Mouse (Mus musculus): ENCODE measurements at regions not wholly inside any gene's neighbourhood (a gene's known extent, or its start where the extent isn't known, plus 50 kb on each side); places are given as distances from the start of the nearest gene placed in this dataset.
"Not testable (repeated sequence)": the region's sequence is repeated elsewhere in the genome, so short reads cannot be mapped to it uniquely, and the experiment has no call there.

DNA sequence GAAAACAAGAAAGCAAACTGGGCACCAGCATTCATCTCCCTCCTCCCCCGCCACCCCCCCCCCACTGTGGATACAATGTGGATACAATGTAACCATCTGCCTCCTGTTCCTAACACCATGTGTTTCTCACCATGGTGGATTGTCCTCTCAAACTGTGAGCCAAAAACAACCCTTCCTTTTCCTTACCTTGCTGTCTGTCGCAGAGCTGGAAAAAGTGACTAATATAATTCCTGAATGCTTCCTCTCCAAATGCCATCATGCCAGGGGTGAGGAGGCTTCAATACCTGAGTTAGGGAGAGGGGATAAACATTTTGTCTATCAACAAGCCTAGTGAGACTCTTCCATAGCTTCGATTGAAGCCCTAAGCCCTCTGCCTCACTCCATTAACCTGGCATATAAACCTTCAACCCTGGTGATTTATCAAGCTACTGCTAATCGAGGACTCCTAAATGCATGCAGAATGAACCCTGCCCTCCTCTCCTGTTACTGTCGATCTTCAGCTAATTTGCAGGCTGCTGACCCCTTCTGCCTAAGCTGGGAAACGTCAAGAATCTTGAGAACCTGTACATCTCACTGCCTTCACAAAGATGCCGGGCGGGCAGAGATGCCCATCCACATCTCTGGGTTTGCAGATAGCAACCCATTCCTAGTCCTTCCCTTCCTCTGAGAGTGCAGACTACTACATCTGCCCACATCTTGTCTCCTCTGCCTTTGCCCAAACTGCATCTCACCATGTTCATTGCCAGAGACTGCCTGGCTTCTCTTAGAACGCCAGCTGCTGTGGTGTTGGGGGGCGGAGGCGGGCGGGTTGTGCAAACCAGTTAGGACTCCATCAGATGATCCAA lies 184.3 kb upstream of the Rpl38 start:
- DNase-seq: no peak

DNA sequence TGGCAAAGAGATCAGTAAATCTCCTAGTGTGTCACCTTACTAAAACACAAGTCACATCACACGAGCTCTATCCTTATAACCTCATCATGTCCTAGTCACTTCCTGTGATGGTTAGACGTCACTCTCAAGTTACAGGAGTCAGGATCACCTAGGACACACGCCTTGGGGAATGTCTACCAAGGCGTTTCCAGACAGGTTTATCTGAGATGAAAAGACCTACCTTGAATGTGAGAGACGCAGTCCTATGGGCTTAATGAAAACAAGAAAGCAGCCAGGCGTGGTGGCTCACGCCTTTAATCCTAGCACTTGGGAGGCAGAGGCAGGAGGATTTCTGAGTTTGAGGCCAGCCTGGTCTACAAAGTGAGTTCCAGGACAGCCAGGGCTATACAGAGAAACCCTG lies 185.0 kb upstream of the Rpl38 start:
- not testable (repeated sequence) for DNase-seq

DNA sequence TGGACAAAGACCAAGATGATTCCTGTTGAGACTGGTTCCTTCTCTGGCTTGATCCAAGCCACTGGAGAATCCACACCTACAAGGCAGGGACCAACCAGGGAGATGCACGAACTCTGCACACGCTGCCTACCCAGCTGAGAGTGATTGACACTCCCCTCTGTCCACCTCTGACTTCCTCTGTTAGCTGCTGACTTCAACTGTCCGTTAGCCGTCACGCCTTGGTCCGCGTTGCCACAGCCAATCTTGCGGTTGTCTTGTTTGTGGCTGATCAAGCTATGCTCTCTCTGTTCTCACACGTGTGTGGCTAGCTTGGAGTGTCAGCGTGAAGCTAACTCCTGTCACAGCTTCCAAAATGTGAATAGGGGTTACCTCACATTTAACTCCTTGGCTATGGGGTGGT lies 186.3 kb upstream of the Rpl38 start:
- DNase-seq: no peak

DNA sequence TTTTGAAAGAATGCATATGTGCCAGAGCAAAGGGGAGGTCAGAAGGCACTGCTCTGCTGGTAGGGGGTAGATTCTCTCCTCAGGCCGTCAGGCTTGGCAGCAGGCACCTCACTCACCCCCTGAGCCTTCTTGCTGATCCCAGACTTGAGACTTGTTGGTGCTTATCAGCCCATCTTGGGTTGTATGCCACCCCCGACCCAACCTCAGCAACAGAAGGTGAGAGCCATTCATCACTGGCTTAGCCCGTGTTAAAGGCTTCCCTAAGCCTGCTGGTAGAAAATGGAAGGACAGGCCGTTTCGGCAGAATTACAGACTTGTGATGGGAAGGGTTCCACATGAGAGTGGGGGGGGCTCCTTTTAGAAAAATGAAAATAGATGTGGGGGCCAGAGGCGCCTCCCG lies 187.3 kb upstream of the Rpl38 start:
- no peak for DNase-seq

- no peak for DNase-seq
Observed at GRCm38 (mm10) chr11:114480119-114480540, 188.2 kb upstream of the Rpl38 start.

- no peak for DNase-seq
Observed at GRCm38 (mm10) chr11:114478736-114479135, 189.6 kb upstream of the Rpl38 start.

DNA sequence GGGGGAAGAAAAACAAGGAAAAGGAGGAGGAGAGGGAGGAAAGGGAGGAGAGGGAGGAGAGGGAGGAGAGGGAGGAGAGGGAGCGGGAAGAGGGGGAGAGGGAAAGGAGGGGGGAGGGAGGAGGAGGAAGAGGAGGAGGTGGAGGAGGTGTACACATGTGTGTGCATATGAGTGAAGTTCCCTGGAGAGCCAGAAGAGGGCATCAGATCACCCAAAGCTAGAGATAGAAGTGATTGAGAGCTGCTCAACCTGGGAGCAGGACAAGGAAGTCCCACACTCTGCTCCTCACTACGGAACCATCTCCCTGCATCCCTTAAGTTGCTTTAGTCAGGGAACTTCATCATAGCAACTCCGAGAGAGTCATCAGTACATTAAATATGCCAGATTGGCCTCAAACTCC lies 191.0 kb upstream of the Rpl38 start:
- peak; percentile 19 for DNase-seq

DNA sequence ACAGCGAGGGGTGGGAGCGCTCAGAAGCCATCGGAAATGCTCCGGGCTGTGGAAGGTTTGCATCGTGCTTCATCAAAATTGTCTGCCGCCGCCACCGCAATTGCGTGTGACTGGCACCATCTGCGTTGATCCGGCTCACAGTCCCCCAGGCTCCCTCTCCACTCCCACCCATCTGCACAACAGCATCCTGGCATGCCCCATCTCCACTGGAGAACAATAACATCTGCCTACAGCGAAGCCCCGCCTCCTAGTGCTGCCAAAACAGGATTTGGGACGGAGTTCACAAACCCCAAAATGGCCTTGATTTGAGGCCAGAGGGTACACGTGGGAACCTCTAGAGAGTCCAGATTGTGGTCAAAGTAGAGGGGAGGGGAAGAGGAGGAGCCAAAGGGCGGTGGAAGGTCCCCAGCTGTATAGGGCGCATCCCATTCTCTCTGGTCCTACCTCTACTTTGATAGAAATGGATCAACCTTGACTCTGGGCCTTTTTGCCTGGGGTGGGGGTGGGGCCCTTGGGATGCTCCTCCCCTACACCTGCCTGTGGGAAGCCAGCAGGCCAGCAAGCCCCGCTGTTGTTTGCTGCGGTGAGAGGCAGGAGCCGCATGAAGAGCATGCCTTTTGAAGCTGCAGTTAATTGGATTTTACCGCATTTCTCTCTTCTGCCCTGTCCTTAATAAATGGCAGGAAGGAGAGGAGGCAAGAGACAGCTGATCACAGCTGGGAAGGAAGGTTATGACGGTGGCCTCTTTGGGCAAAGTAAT lies 195.6 kb upstream of the Rpl38 start:
- DNase-seq: peak; percentile 11

DNA sequence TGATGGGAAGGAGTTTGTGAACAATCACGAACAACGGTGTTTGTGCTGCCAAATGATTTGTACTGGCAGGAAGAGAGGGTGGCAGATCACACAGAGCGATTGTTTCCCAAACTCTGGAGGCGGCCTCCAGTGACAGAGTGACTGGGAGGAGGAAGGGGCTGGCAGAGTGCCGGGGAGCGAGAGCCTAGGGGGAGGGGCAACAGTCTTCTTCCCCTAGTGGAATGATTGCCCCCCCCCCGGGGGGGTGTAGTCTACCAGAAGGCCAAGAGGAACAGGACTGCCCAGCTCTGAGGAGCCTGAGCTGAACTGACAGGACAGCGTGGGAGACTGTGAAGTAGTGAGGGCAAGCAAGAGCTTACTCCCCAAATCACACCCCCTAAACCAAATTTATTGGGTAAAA lies 199.9 kb upstream of the Rpl38 start:
- DNase-seq: peak; percentile 85

DNA sequence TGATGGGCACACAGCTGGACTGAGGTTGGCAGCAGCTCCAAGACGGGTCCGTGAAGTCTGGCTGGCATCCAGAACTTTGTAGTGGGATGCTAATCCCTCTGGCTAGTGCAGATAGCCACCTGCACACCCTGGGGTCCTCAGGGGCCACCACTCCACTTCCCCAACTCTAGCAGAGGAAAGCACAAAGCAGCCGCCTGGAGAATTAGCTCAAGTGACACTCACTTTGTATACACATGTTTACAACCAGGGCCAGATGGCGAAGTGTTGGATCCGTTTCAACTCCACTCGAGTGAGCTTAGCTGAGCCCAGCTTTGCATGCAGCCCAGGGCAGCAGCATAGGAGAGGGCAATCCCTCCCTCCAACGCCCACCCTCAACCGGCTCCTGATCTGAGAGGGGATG lies 200.5 kb upstream of the Rpl38 start:
- DNase-seq: peak; percentile 45

- no peak for DNase-seq
Observed at GRCm38 (mm10) chr11:114465486-114465885, 202.8 kb upstream of the Rpl38 start.

DNA sequence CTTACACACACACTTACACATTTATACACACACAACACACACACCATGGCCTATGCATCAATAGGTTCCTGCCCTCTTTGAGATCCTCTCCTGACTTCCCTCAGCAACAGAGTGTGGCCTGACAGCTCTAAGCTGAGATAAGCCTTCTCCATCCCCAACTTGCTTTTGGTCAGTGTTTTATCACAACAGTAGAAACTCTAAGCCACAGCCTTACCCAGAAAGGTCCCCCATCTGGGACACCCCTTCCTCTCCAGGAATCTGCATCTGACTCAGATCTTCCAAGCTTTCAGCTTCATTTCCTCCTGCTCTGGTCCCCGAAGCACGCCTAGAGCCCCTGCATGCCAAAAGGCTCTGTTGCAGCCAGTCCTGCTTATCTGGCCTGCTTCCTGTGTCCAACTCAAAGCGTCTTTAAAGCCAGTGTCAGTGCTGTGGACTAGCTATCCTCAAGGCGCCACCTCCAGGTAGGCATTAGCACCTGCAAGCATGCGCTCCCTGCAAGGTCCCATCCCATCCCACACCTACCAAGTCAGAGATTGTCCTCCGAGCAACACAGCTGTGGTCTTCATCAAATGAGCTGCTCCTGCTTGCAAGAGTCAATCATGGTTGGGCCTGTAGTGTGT lies 205.5 kb upstream of the Rpl38 start:
- peak; percentile 71 for DNase-seq

- peak; percentile 30 for DNase-seq
Observed at GRCm38 (mm10) chr11:114454876-114455330, 213.4 kb upstream of the Rpl38 start.

- peak; percentile 77 for DNase-seq
Observed at GRCm38 (mm10) chr11:114448776-114449401, 219.4 kb upstream of the Rpl38 start.

GRCm38 (mm10) chr11:114447461-114447847 lies 220.9 kb upstream of the Rpl38 start:
- DNase-seq: no peak

GRCm38 (mm10) chr11:114446617-114447460 lies 221.5 kb upstream of the Rpl38 start:
- DNase-seq: peak; percentile 66

- peak; percentile 14 for DNase-seq
Observed at GRCm38 (mm10) chr11:114446075-114446616, 222.2 kb upstream of the Rpl38 start.

GRCm38 (mm10) chr11:114444211-114444610 lies 224.1 kb upstream of the Rpl38 start:
- no peak for DNase-seq

GRCm38 (mm10) chr11:114443444-114443843 lies 224.9 kb upstream of the Rpl38 start:
- peak; percentile 69 for DNase-seq

DNA sequence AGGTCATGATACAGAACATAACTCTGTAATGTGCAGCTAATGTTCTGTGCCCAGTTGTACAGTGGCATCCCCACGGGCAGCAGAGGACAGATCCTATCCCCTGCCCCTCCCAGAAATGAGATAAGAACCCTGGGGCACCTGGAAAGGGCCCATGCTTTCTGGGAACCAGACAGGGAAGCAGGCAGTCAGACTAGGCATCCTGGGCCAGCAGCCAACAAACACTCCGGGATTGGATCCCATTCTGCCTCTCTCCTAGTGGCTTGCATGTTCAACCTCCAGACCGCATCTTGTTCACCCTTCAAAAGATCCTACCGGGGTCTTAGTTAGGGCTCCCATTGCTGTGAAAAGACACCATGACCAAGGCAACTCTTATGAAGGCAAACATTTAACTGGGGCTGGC lies 229.0 kb upstream of the Rpl38 start:
- no peak for DNase-seq

DNA sequence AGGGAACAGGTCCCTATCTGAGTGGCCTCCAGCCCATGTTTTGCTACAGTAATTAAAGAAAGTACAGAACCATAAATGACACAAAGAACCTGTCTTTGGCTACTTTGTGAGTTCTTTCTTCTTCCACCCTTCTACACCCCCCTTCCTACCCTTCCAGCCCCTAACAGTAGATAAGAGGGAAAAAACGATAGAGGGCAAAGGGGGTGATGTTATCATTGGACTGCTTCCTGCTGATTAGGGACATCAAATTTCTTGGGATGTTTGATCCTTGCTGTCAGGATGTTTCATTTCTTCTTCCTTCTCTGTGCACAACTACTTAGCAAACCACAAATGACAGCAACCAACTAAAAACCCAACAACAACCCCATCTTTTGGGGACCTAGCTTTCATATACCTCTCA lies 232.5 kb upstream of the Rpl38 start:
- no peak for DNase-seq

Measured in adrenal gland, postnatal 14 days (tissue).